Mouse (Mus musculus): Measurements from ENCODE around the gene Desi1.

GRCm38 (mm10) chr15:82023965-82024635 lies 9.6 kb downstream of the Desi1 start:
- TF ChIP-seq CTCF (IDR thresholded peaks at IDR 0.05; ENCODE audit: borderline replicate concordance, control insufficient read depth, extremely low read depth, insufficient read depth, low read length, poor library complexity) (no peak), POLR2A (IDR thresholded peaks at IDR 0.05; ENCODE audit: control insufficient read depth, extremely low read depth, insufficient read depth, low read length, poor library complexity) (no peak)

Measured in thymus, adult 2 months (tissue).